Comparison of ENCODE assay signal across 9 mouse cellular contexts in the genomic region with DNA sequence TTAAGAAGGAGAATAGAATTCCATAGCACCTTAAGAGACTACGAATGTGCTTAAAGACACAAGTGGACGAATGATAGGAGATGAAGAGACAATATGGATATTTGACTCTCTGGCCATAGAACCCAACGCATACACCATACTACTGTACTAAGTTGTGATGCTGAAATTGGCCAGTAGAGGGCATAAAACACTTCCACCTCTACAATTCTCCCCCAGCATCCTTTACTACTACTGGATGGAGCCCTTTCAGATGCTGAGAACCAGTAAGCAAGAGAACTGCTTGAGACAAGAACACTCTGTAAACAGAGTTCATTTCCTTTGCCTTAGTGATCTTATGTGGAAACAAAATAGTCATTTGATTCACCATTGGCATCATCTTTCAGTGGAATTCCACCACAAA.
A peak's percentile ranks its signal among the peaks of the same experiment; 100 is the strongest.
DNase-seq lines count a peak whose midpoint lies in the region; ATAC-seq and TF ChIP-seq lines count a peak whose summit lies in the region.
"Had no signal": no experiment of that assay in that cellular context is flagged by ENCODE, and none has a peak within 500 bp of the region (broad histone marks: within the 10 kb centered on the region; RNA-seq: fewer than 3 reads in every experiment).

No protein-coding gene starts in this region.

- H3K27ac ChIP-seq in embryonic facial prominence, embryonic 11.5 days (replicated peaks; ENCODE audit: low read depth, low read length), result no peak overlapping the region
- H3K27ac ChIP-seq in embryonic facial prominence, embryonic 10.5 days (replicated peaks), result no peak overlapping the region
- no peak overlapping the region for H3K27ac ChIP-seq in liver, adult 2 months (replicated peaks; ENCODE audit: insufficient read depth, low read depth, low read length)
- H3K27ac ChIP-seq in liver, embryonic 12.5 days, result no peak overlapping the region
- no peak overlapping the region for H3K27ac ChIP-seq in hindbrain, embryonic 13.5 days
- H3K27ac ChIP-seq: lung, embryonic 15.5 days had no signal

- TF ChIP-seq POLR2A in liver, adult 2 months (IDR thresholded peaks at IDR 0.05; ENCODE audit: extremely low read depth, insufficient read depth, low read length), result no peak

- H3K79me2 ChIP-seq in liver, adult 2 months (ENCODE audit: control insufficient read depth, insufficient read depth, low read length), result no peaks in the 10 kb centered on the region

- no peak overlapping the region for H3K4me2 ChIP-seq in embryonic facial prominence, embryonic 11.5 days (ENCODE audit: low read depth, low read length)
- H3K4me2 ChIP-seq in liver, embryonic 12.5 days, result no peak overlapping the region
- no peak overlapping the region for H3K4me2 ChIP-seq in hindbrain, embryonic 13.5 days
- H3K4me2 ChIP-seq: lung, embryonic 15.5 days had no signal

- no peak overlapping the region for H3K9ac ChIP-seq in embryonic facial prominence, embryonic 11.5 days (replicated peaks; ENCODE audit: low read length)
- H3K9ac ChIP-seq in liver, adult 2 months (ENCODE audit: low read depth, low read length), result no peak overlapping the region
- H3K9ac ChIP-seq in liver, embryonic 12.5 days, result no peak overlapping the region
- no peak overlapping the region for H3K9ac ChIP-seq in hindbrain, embryonic 13.5 days
- H3K9ac ChIP-seq: lung, embryonic 15.5 days had no signal

- no peak overlapping the region for H3K4me3 ChIP-seq in embryonic facial prominence, embryonic 11.5 days (ENCODE audit: low read depth, low read length)
- no peak overlapping the region for H3K4me3 ChIP-seq in embryonic facial prominence, embryonic 10.5 days
- no peak overlapping the region for H3K4me3 ChIP-seq in liver, adult 2 months (ENCODE audit: insufficient read depth, low read depth, low read length)
- H3K4me3 ChIP-seq in liver, embryonic 12.5 days, result no peak overlapping the region
- H3K4me3 ChIP-seq in hindbrain, embryonic 13.5 days, result no peak overlapping the region
- H3K4me3 ChIP-seq: lung, embryonic 15.5 days had no signal

- peak; percentile 26; the same call in 1 of the 2 replicates for TF ChIP-seq CTCF in liver, adult 2 months (IDR thresholded peaks at IDR 0.05; ENCODE audit: low read depth, low read length)

- WGBS in embryonic facial prominence, embryonic 11.5 days, result 48% methylated on average over 3 of the region's 3 CpGs
- 44% methylated on average over 3 of the region's 3 CpGs for WGBS in embryonic facial prominence, embryonic 10.5 days
- WGBS in liver, adult 2 months, result 56% methylated on average over 3 of the region's 3 CpGs
- 27% methylated on average over 3 of the region's 3 CpGs for WGBS in liver, embryonic 12.5 days (ENCODE audit: insufficient replicate concordance)
- 51% methylated on average over 3 of the region's 3 CpGs for WGBS in hindbrain, embryonic 13.5 days

- H3K4me1 ChIP-seq in embryonic facial prominence, embryonic 11.5 days (ENCODE audit: control insufficient read depth, insufficient read depth, low read length), result no peaks in the 10 kb centered on the region
- H3K4me1 ChIP-seq in embryonic facial prominence, embryonic 10.5 days, result no peaks in the 10 kb centered on the region
- H3K4me1 ChIP-seq in liver, adult 2 months (ENCODE audit: control insufficient read depth, insufficient read depth, low read length), result no peaks in the 10 kb centered on the region
- no peaks in the 10 kb centered on the region for H3K4me1 ChIP-seq in liver, embryonic 12.5 days
- no peaks in the 10 kb centered on the region for H3K4me1 ChIP-seq in hindbrain, embryonic 13.5 days (replicated peaks)
- H3K4me1 ChIP-seq: lung, embryonic 15.5 days had no signal

- no peaks in the 10 kb centered on the region for H3K36me3 ChIP-seq in embryonic facial prominence, embryonic 11.5 days (replicated peaks; ENCODE audit: control insufficient read depth, insufficient read depth, low read depth, low read length)
- no peaks in the 10 kb centered on the region for H3K36me3 ChIP-seq in embryonic facial prominence, embryonic 10.5 days (replicated peaks)
- no peaks in the 10 kb centered on the region for H3K36me3 ChIP-seq in liver, adult 2 months (ENCODE audit: control insufficient read depth, insufficient read depth, low read length)
- no peaks in the 10 kb centered on the region for H3K36me3 ChIP-seq in liver, embryonic 12.5 days
- no peaks in the 10 kb centered on the region for H3K36me3 ChIP-seq in hindbrain, embryonic 13.5 days
- H3K36me3 ChIP-seq: lung, embryonic 15.5 days had no signal

- no peak for ATAC-seq in embryonic facial prominence, embryonic 11.5 days (replicated peaks; ENCODE audit: insufficient number of reproducible peaks, low FRiP score, low TSS enrichment, low read depth)
- no peak for ATAC-seq in liver, embryonic 12.5 days
- peak; percentile 82 for ATAC-seq in megakaryocyte progenitor cell, adult 5-6 weeks (replicated peaks; ENCODE audit: poor library complexity)
- no peak for ATAC-seq in hindbrain, embryonic 13.5 days (ENCODE audit: low FRiP score)

- peak; percentile 74 for DNase-seq in embryonic facial prominence, embryonic 11.5 days (ENCODE audit: low spot score)
- no peak for DNase-seq in embryonic facial prominence, embryonic 10.5 days (ENCODE audit: low spot score)
- DNase-seq in liver, adult 2 months (ENCODE audit: extremely low read depth, low read depth, low spot score), result no peak
- peak; percentile 25 for DNase-seq in c-Kit-positive CD71-positive TER-119-positive erythroid progenitor cells, embryonic 14.5 days (ENCODE audit: low spot score)
- no peak for DNase-seq in urinary bladder, adult 2 months (ENCODE audit: low spot score)

- H3K9me3 ChIP-seq in embryonic facial prominence, embryonic 11.5 days (replicated peaks; ENCODE audit: control insufficient read depth, low read length), result no peaks in the 10 kb centered on the region
- H3K9me3 ChIP-seq in embryonic facial prominence, embryonic 10.5 days, result no peaks in the 10 kb centered on the region
- H3K9me3 ChIP-seq in liver, embryonic 12.5 days (replicated peaks), result no peaks in the 10 kb centered on the region
- no peaks in the 10 kb centered on the region for H3K9me3 ChIP-seq in hindbrain, embryonic 13.5 days
- H3K9me3 ChIP-seq: lung, embryonic 15.5 days had no signal

- H3K27me3 ChIP-seq in embryonic facial prominence, embryonic 11.5 days (ENCODE audit: control insufficient read depth, insufficient read depth, low read length), result no peaks in the 10 kb centered on the region
- no peaks in the 10 kb centered on the region for H3K27me3 ChIP-seq in embryonic facial prominence, embryonic 10.5 days (replicated peaks; ENCODE audit: low read depth, poor library complexity, severe bottlenecking)
- H3K27me3 ChIP-seq in liver, adult 2 months (ENCODE audit: control insufficient read depth, insufficient read depth, low read length), result no peaks in the 10 kb centered on the region
- no peaks in the 10 kb centered on the region for H3K27me3 ChIP-seq in liver, embryonic 12.5 days (replicated peaks)
- H3K27me3 ChIP-seq in hindbrain, embryonic 13.5 days, result no peaks in the 10 kb centered on the region
- H3K27me3 ChIP-seq: lung, embryonic 15.5 days had no signal

Comparison
In these comparisons a context has a peak if more than half of its experiments do, and no peak if none do; other contexts are left out.
1. DNase-seq: peak in embryonic facial prominence, embryonic 11.5 days (single experiment) and c-Kit-positive CD71-positive TER-119-positive erythroid progenitor cells, embryonic 14.5 days (single experiment); none in embryonic facial prominence, embryonic 10.5 days (single experiment), liver, adult 2 months (single experiment) and urinary bladder, adult 2 months (single experiment).